Mouse (Mus musculus): ENCODE data around the gene Uck1. TPM values are rescaled to one million over a fixed set of nuclear protein-coding genes. Genes with fewer than 3 reads are reported as not detected.

Gene Uck1
- polyA plus RNA-seq, 1 experiment from 2014 or later = 64.8 TPM

DNA sequence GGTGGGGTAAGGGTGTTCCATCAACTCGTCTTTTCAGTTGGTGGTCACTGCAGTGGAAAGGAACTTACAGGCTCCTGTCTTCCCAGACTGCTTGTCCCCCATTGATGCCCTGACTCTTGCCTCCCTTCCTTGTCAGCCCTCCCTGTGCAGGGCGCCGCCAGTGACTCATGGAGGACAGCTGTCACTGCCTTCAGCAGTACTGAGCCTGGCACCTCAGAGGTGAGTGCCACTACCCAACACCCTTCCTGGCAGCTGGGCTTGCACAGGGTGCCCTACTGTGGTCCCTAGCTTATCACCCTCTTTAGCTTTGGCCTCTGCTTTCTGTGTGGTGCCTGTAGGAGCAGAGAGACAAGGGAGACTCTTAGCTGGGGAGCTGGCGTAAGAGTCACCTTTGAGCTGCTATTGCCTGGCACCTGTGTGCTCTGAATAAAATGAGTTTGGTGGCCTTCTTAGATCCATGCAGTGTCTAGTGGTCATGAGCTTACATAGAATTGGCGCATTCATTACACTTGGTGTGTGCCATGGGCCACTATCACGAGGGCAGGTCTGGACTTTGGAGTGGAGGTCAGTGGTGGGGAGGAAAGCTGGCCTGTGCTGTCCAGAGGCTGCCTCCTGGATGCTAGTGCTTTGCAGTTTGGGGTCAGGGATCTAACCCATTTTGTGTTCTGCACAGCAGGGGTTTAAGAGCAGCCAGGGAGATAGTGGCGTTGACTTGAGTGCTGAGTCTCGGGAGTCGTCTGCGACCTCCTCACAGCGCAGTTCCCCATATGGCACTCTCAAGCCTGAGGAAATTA, 41.2 kb downstream of the Uck1 start:
- peaks cover 100% of the 10 kb centered on the region for H3K36me3 ChIP-seq
- no peak overlapping the region for H3K9ac ChIP-seq (replicated peaks)
- 87% methylated on average over 11 of the region's 11 CpGs for WGBS
- H3K9me3 ChIP-seq = no peaks in the 10 kb centered on the region
- no peak overlapping the region for H3K27ac ChIP-seq
- no peak for ATAC-seq (ENCODE audit: insufficient number of reproducible peaks, insufficient read depth, low FRiP score, low TSS enrichment, low read depth)
- H3K4me1 ChIP-seq (replicated peaks) = no peaks in the 10 kb centered on the region
- no peaks in the 10 kb centered on the region for H3K27me3 ChIP-seq
- no peak overlapping the region for H3K4me2 ChIP-seq
- H3K4me3 ChIP-seq (replicated peaks) = no peak overlapping the region

- Histone ChIP-seq H3K4me3 (replicated peaks) (no peak overlapping the region), H3K36me3 (peaks cover 100% of the 10 kb centered on the region), H3K9ac (replicated peaks) (no peak overlapping the region), H3K4me1 (replicated peaks) (no peaks in the 10 kb centered on the region), H3K27me3 (no peaks in the 10 kb centered on the region), H3K9me3 (no peaks in the 10 kb centered on the region), H3K27ac (no peak overlapping the region), H3K4me2 (no peak overlapping the region)
- no peak for ATAC-seq (ENCODE audit: insufficient number of reproducible peaks, insufficient read depth, low FRiP score, low TSS enrichment, low read depth)
- WGBS = 88% methylated on average over 5 of the region's 5 CpGs
Observed at GRCm38 (mm10) chr2:32218113-32218512, 41.8 kb downstream of the Uck1 start.

DNA sequence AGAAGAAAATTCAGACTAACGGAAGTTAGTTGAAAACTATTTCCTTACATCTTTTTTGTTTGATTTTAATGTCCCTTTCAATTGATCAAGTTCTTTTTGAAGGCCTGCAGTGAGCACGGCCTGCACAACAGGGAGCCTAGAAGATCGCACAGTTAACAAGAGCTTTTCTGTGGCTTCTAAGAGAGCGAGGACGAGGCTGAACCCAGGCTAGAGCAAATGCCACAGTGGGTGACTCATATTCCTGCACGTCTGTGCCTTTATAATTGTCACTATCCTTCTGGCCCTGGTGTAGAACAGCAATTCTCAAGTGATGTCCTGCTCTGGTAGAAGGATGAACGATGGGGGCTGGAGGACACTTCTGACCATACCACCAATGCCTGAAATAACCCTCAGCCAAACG, 42.3 kb downstream of the Uck1 start:
- ATAC-seq (ENCODE audit: insufficient number of reproducible peaks, insufficient read depth, low FRiP score, low TSS enrichment, low read depth) = no peak
- Histone ChIP-seq H3K4me1 (replicated peaks) (no peaks in the 10 kb centered on the region), H3K36me3 (peaks cover 100% of the 10 kb centered on the region), H3K9me3 (no peaks in the 10 kb centered on the region), H3K4me3 (replicated peaks) (no peak overlapping the region), H3K27ac (no peak overlapping the region), H3K9ac (replicated peaks) (no peak overlapping the region), H3K27me3 (no peaks in the 10 kb centered on the region), H3K4me2 (no peak overlapping the region)
- WGBS = 90% methylated on average over 8 of the region's 8 CpGs

GRCm38 (mm10) chr2:32216506-32216905, 43.5 kb downstream of the Uck1 start:
- 88% methylated on average over 10 of the region's 10 CpGs for WGBS
- H3K9me3 ChIP-seq = no peaks in the 10 kb centered on the region
- H3K36me3 ChIP-seq = peaks cover 100% of the 10 kb centered on the region
- no peaks in the 10 kb centered on the region for H3K4me1 ChIP-seq (replicated peaks)
- no peak overlapping the region for H3K27ac ChIP-seq
- no peak overlapping the region for H3K9ac ChIP-seq (replicated peaks)
- H3K4me2 ChIP-seq = no peak overlapping the region
- H3K4me3 ChIP-seq (replicated peaks) = no peak overlapping the region
- ATAC-seq (ENCODE audit: insufficient number of reproducible peaks, insufficient read depth, low FRiP score, low TSS enrichment, low read depth) = no peak
- H3K27me3 ChIP-seq = no peaks in the 10 kb centered on the region

- H3K4me1 ChIP-seq (replicated peaks) = no peaks in the 10 kb centered on the region
- no peaks in the 10 kb centered on the region for H3K9me3 ChIP-seq
- no peaks in the 10 kb centered on the region for H3K27me3 ChIP-seq
- ATAC-seq (ENCODE audit: insufficient number of reproducible peaks, insufficient read depth, low FRiP score, low TSS enrichment, low read depth) = no peak
- no peak overlapping the region for H3K27ac ChIP-seq
- H3K36me3 ChIP-seq = peaks cover 100% of the 10 kb centered on the region
- no peak overlapping the region for H3K9ac ChIP-seq (replicated peaks)
- no peak overlapping the region for H3K4me3 ChIP-seq (replicated peaks)
- 93% methylated on average over 10 of the region's 10 CpGs for whole genome bisulfite sequencing
- H3K4me2 ChIP-seq = no peak overlapping the region
Observed at GRCm38 (mm10) chr2:32215576-32215975, 44.4 kb downstream of the Uck1 start.

- ATAC-seq (ENCODE audit: insufficient number of reproducible peaks, insufficient read depth, low FRiP score, low TSS enrichment, low read depth) = no peak
- no peak overlapping the region for H3K9ac ChIP-seq (replicated peaks)
- no peak overlapping the region for H3K27ac ChIP-seq
- H3K4me1 ChIP-seq (replicated peaks) = no peaks in the 10 kb centered on the region
- no peak overlapping the region for H3K4me3 ChIP-seq (replicated peaks)
- 97% methylated on average over 10 of the region's 10 CpGs for WGBS
- peaks cover 100% of the 10 kb centered on the region for H3K36me3 ChIP-seq
- H3K4me2 ChIP-seq = no peak overlapping the region
- no peaks in the 10 kb centered on the region for H3K27me3 ChIP-seq
- H3K9me3 ChIP-seq = no peaks in the 10 kb centered on the region
Observed at GRCm38 (mm10) chr2:32213000-32213399, 47.0 kb downstream of the Uck1 start.

DNA sequence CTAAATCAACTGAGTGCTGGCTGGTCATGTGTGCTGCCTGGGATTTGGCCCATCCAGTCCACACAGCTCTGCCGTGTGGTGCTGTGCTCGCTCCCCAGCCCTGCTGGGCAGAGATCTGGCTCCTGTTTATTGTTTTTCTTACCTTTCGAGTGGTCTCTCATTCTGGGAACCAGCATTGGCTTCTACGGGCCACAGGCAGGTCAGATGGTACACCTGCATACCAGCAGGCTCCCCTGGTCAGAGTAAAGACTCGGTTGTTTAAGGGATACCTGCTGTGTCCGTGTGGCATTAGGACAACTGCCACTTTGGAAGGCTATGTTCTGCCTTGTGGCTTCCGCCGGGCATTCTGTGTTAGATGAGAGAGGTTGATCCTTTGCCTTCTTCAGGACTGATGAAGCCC, 48.3 kb downstream of the Uck1 start:
- Histone ChIP-seq H3K9me3 (no peaks in the 10 kb centered on the region), H3K9ac (replicated peaks) (no peak overlapping the region), H3K36me3 (peaks cover 100% of the 10 kb centered on the region), H3K4me3 (replicated peaks) (no peak overlapping the region), H3K27ac (no peak overlapping the region), H3K4me1 (replicated peaks) (no peaks in the 10 kb centered on the region), H3K27me3 (no peaks in the 10 kb centered on the region), H3K4me2 (no peak overlapping the region)
- 94% methylated on average over 8 of the region's 8 CpGs for WGBS
- ATAC-seq (ENCODE audit: insufficient number of reproducible peaks, insufficient read depth, low FRiP score, low TSS enrichment, low read depth) = no peak

DNA sequence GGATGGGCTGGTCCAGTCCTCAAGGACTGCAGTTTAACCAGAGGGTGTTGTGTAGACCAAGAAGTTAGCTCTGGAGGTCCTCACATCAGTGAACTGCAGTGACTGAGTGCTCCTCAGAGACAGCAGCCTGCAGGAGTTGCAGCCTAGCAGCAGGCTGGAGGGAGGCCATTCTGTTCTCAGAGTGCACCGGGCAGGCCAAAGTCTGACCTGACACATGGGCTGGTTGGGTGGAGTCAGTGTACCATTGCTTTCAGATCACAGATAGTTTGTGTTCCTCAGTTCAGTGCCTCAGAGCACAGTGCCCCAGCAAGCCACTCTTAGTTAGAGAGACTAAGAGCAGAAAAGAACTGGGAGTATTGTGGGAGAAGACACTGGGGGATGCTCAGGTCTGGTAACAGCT, 52.3 kb downstream of the Uck1 start:
- Histone ChIP-seq H3K4me2 (no peak overlapping the region), H3K4me1 (replicated peaks) (no peaks in the 10 kb centered on the region), H3K4me3 (replicated peaks) (no peak overlapping the region), H3K36me3 (peaks cover 100% of the 10 kb centered on the region), H3K27me3 (no peaks in the 10 kb centered on the region), H3K9me3 (no peaks in the 10 kb centered on the region), H3K27ac (no peak overlapping the region), H3K9ac (replicated peaks) (no peak overlapping the region)
- WGBS = 89% methylated on average over 1 of the region's 1 CpGs
- ATAC-seq (ENCODE audit: insufficient number of reproducible peaks, insufficient read depth, low FRiP score, low TSS enrichment, low read depth) = no peak

Other genes starting within 250 kb of the Uck1 start
- 4.0 and 4.4 TPM in 2 replicates for gene Fam78a, start 175.3 kb downstream of the Uck1 start, polyA plus RNA-seq (2016; fragmentation: Nextera tagmentation; extraction: Ambion mirVana)
- gene Plpp7, start 164.6 kb downstream of the Uck1 start, polyA plus RNA-seq (2016; fragmentation: Nextera tagmentation; extraction: Ambion mirVana) = 5.0 and 5.7 TPM in 2 replicates
- gene Prrc2b, start 109.1 kb downstream of the Uck1 start, polyA plus RNA-seq (2016; fragmentation: Nextera tagmentation; extraction: Ambion mirVana) = 69.2 and 89.9 TPM in 2 replicates
- 26.8 and 29.4 TPM in 2 replicates for gene Pomt1, start 23.6 kb downstream of the Uck1 start, polyA plus RNA-seq (2016; fragmentation: Nextera tagmentation; extraction: Ambion mirVana)
- gene Golga2, start 27.2 kb upstream of the Uck1 start, polyA plus RNA-seq (2016; fragmentation: Nextera tagmentation; extraction: Ambion mirVana) = 24.9 and 28.4 TPM in 2 replicates
- gene Swi5, start 27.9 kb upstream of the Uck1 start, polyA plus RNA-seq (2016; fragmentation: Nextera tagmentation; extraction: Ambion mirVana) = 368 and 439 TPM in 2 replicates
- 55.4 and 62.1 TPM in 2 replicates for gene Ciz1, start 92.2 kb upstream of the Uck1 start, polyA plus RNA-seq (2016; fragmentation: Nextera tagmentation; extraction: Ambion mirVana)
- gene Dnm1, start 93.2 kb upstream of the Uck1 start, polyA plus RNA-seq (2016; fragmentation: Nextera tagmentation; extraction: Ambion mirVana) = 38.8 and 46.8 TPM in 2 replicates
- 44.3 and 45.8 TPM in 2 replicates for gene 1110008P14Rik, start 121.8 kb upstream of the Uck1 start, polyA plus RNA-seq (2016; fragmentation: Nextera tagmentation; extraction: Ambion mirVana)
- 0.95 TPM in 1 of 2 replicates, not detected in the other for gene Lcn2, start 128.1 kb upstream of the Uck1 start, polyA plus RNA-seq (2016; fragmentation: Nextera tagmentation; extraction: Ambion mirVana)
- gene Ptges2, start 135.7 kb upstream of the Uck1 start, polyA plus RNA-seq (2016; fragmentation: Nextera tagmentation; extraction: Ambion mirVana) = 32.2 and 36.7 TPM in 2 replicates
- gene Naif1, start 190.3 kb upstream of the Uck1 start, polyA plus RNA-seq (2016; fragmentation: Nextera tagmentation; extraction: Ambion mirVana) = 5.1 and 5.6 TPM in 2 replicates
- gene Slc25a25, start 191.3 kb upstream of the Uck1 start, polyA plus RNA-seq (2016; fragmentation: Nextera tagmentation; extraction: Ambion mirVana) = 26.0 and 28.3 TPM in 2 replicates

Measured in limb, embryonic 12.5 days (tissue).